Mouse (Mus musculus) midbrain, postnatal 0 days (tissue): Measurements from ENCODE around the gene Rundc3a. TPM values are rescaled to one million over a fixed set of nuclear protein-coding genes. Genes with fewer than 3 reads are reported as not detected.

Experiments
- ATAC-seq: fragments of 200-750 bp; cut with Nextera tagmentation; 2 replicates; pipeline ENCODE4 v1.8.0; 2017; ENCODE audit warnings: moderate number of reproducible peaks, mild to moderate bottlenecking, moderate TSS enrichment, moderate library complexity; ENCODE audit not compliant: low FRiP score
- DNase-seq: peaks from one replicate; pipeline ENCODE4 v3.0.0-alpha.2; 2015; ENCODE audit warnings: low spot score
- H3K27ac ChIP-seq: fragments of 300-500 bp; sonication (generic); 2 replicates; pipeline ENCODE4 v1.5.1; 2014; ENCODE audit warnings: low read depth, mild to moderate bottlenecking, low read length, mixed read lengths
- H3K27me3 ChIP-seq: fragments of 300-500 bp; sonication (generic); 2 replicates; pipeline ENCODE4 v1.6.1; 2014; ENCODE audit warnings: low read length, control low read depth, mixed read lengths; ENCODE audit not compliant: insufficient read depth
- H3K36me3 ChIP-seq: fragments of 300-500 bp; sonication (generic); 2 replicates; pipeline ENCODE4 v1.6.1; 2014; ENCODE audit warnings: low read length, control low read depth, mixed read lengths; ENCODE audit not compliant: insufficient read depth
- H3K4me1 ChIP-seq: fragments of 300-500 bp; sonication (generic); 2 replicates; pipeline ENCODE4 v1.6.1; 2014; ENCODE audit warnings: mild to moderate bottlenecking, control low read depth, antibody characterized with exemption, low read length, mixed read lengths; ENCODE audit not compliant: insufficient read depth
- H3K4me2 ChIP-seq: fragments of 300-500 bp; sonication (generic); 2 replicates; pipeline ENCODE4 v1.6.1; 2014; ENCODE audit warnings: low read depth, mild to moderate bottlenecking, low read length, mixed read lengths; ENCODE audit not compliant: poor library complexity, severe bottlenecking
- H3K4me3 ChIP-seq: fragments of 300-500 bp; sonication (generic); 2 replicates; pipeline ENCODE4 v1.5.1; 2014; ENCODE audit warnings: low read depth, mild to moderate bottlenecking, low read length, moderate library complexity
- H3K9ac ChIP-seq: fragments of 300-500 bp; sonication (generic); replicated peaks from 2 replicates; pipeline ENCODE4 v1.6.1; 2014; ENCODE audit warnings: mild to moderate bottlenecking, low read length, moderate library complexity, mixed read lengths; ENCODE audit not compliant: poor library complexity, severe bottlenecking
- H3K9me3 ChIP-seq: fragments of 300-500 bp; sonication (generic); 2 replicates; pipeline ENCODE4 v1.6.1; 2016; ENCODE audit warnings: low read length, control low read depth
- CTCF ChIP-seq: IDR thresholded peaks from 2 replicates; pipeline ENCODE4 v1.5.1; 2016; ENCODE audit warnings: antibody characterized with exemption, mild to moderate bottlenecking
- WGBS: fragments of 180-500 bp; shearing (Covaris S2); extraction: QIAGEN DNeasy Blood & Tissue Kit; methylation state at CpG from one replicate; pipeline ENCODE4 v1.1.7; 2014; 5-methylcytosine and 5-hydroxymethylcytosine counted together
- polyA plus RNA-seq: library from polyadenylated mRNA; unstranded; fragments of >200 nt; fragmentation: Nextera tagmentation; extraction: Ambion mirVana; gene quantifications from 2 replicates; pipeline ENCODE4 v1.2.1, GENCODE M21; 2015
- total RNA-seq: library from RNA; depleted of rRNA; stranded (reverse); fragments of >200 nt; gene quantifications from 2 replicates; pipeline ENCODE4 v1.2.3, GENCODE M21; 2014

The Rundc3a gene
- total and polyA plus RNA-seq, 2 experiments from 2014 or later = 133 to 397 TPM

DNA sequence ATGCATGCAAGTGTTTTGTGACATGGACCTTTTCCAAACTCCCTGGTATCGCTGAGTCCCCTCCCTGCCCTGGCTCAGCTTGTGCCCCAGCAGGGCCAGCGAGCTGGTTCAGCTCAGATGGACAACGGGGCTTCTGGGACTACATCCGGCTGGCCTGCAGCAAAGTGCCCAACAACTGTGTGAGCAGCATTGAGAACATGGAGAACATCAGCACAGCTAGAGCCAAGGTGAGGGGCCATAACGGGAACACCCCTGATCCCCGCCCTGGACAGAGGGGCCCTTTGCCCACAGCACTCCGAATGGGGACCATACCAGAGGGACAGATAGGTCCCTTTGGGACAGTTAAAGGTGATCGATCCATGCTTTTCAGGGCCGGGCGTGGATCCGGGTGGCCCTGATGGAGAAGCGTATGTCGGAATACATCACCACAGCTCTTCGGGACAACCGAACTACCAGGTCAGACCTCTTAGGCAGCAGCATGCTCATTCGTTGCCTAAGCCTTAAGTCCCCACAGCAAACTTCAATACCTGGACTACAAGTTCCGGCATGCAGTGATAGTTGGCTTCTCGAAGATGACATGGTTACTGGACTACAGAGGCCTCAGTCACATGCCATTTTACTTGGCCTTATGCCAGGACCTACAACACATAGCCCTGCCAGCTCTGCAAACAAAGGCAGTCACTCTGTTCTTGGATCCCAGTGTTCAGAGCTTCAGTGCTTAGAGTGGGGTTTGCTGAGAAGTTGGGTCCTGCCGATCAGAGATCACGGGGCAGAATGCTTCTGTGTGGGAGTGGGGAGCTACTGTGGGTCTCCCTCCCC is 5.0 kb downstream of the Rundc3a start:
- no peak for TF ChIP-seq CTCF
- no peaks in the 10 kb centered on the region for H3K9me3 ChIP-seq
- H3K27ac ChIP-seq = no peak overlapping the region
- peaks cover 40% of the 10 kb centered on the region for H3K36me3 ChIP-seq
- no peaks in the 10 kb centered on the region for H3K27me3 ChIP-seq
- H3K4me1 ChIP-seq = peaks cover 23% of the 10 kb centered on the region
- no peak overlapping the region for H3K4me2 ChIP-seq
- DNase-seq (peak; percentile 82), ATAC-seq (no peak)
- H3K4me3 ChIP-seq = no peak overlapping the region
- no peak overlapping the region for H3K9ac ChIP-seq
- 76% methylated on average over 20 of the region's 20 CpGs for WGBS

DNA sequence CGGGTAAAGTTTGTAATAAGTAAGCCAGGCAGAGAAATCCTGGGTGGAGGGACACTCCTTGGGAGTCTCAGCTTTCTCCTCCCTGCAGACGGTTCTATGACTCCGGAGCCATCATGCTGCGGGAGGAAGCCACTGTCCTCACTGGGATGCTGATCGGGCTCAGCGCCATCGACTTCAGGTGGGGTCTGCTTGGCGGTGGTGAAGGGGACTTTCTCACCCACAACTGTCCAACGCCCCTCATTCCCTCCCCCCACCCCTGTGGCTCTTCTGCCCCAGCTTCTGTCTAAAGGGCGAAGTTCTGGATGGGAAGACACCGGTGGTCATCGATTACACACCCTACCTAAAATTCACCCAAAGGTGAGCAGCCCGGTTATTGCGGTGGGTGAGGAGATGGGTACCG is 5.9 kb downstream of the Rundc3a start:
- peaks cover 23% of the 10 kb centered on the region for H3K4me1 ChIP-seq
- no peak overlapping the region for H3K4me3 ChIP-seq
- 28% methylated on average over 15 of the region's 15 CpGs for WGBS
- H3K9ac ChIP-seq = no peak overlapping the region
- H3K27me3 ChIP-seq = no peaks in the 10 kb centered on the region
- no peak overlapping the region for H3K4me2 ChIP-seq
- peaks cover 48% of the 10 kb centered on the region for H3K36me3 ChIP-seq
- no peak overlapping the region for H3K27ac ChIP-seq
- no peaks in the 10 kb centered on the region for H3K9me3 ChIP-seq
- no peak for DNase-seq
- ATAC-seq = no peak
- no peak for TF ChIP-seq CTCF

DNA sequence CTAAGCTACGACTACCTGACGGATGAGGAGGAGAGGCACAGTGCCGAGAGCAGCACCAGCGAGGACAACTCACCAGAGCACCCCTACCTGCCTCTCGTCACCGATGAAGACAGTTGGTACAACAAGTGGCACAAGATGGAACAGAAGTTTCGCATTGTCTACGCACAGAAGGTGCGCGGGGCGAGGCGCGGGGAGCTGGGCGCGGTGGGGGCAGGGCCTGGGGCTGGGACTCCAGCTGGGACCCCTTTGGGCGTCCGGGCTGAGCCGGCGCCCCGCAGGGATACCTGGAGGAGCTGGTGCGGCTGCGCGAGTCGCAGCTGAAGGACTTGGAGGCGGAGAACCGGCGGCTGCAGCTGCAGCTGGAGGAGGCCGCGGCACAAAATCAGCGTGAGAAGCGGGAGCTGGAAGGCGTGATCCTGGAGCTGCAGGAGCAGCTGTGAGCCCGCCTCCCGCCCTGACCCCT is 6.4 kb downstream of the Rundc3a start:
- no peak for TF ChIP-seq CTCF
- Histone ChIP-seq H3K4me1 (peaks cover 19% of the 10 kb centered on the region), H3K4me2 (no peak overlapping the region), H3K9ac (no peak overlapping the region), H3K27ac (no peak overlapping the region), H3K9me3 (no peaks in the 10 kb centered on the region), H3K36me3 (peaks cover 52% of the 10 kb centered on the region), H3K4me3 (no peak overlapping the region), H3K27me3 (no peaks in the 10 kb centered on the region)
- DNase-seq (no peak), ATAC-seq (no peak)
- WGBS = 9% methylated on average over 34 of the region's 34 CpGs

DNA sequence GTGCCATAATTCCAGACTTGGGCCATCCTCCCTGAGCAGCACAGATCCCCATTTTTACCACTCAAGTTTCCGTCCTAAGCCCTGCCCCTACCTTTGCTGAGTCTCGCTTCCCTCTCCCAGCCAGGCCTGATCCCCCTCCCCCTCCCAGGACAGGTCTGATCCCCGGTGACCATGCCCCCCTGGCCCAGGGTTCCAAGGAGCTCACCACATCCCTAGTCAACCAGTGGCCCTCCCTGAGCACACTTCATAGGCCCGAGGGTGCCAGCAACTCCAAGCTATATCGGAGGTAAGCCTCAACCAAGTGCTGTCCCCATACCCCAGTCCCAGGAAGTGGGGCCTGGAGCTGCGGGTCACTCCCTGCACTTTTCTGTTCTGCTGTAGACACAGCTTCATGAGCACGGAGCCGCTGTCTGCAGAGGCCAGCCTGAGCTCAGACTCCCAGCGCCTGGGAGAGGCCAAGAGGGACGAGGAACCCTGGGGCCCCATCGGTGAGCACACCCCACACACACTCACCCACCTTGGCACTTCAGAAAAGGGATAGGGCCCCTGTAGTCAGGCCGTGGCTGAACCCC is 7.4 kb downstream of the Rundc3a start:
- no peaks in the 10 kb centered on the region for H3K9me3 ChIP-seq
- ATAC-seq = no peak
- H3K4me2 ChIP-seq = no peak overlapping the region
- TF ChIP-seq CTCF = no peak
- H3K36me3 ChIP-seq = peaks cover 56% of the 10 kb centered on the region
- WGBS = 44% methylated on average over 12 of the region's 12 CpGs
- no peak overlapping the region for H3K4me3 ChIP-seq
- H3K9ac ChIP-seq = no peak overlapping the region
- no peak overlapping the region for H3K27ac ChIP-seq
- DNase-seq = no peak
- peaks cover 15% of the 10 kb centered on the region for H3K4me1 ChIP-seq
- H3K27me3 ChIP-seq = no peaks in the 10 kb centered on the region

DNA sequence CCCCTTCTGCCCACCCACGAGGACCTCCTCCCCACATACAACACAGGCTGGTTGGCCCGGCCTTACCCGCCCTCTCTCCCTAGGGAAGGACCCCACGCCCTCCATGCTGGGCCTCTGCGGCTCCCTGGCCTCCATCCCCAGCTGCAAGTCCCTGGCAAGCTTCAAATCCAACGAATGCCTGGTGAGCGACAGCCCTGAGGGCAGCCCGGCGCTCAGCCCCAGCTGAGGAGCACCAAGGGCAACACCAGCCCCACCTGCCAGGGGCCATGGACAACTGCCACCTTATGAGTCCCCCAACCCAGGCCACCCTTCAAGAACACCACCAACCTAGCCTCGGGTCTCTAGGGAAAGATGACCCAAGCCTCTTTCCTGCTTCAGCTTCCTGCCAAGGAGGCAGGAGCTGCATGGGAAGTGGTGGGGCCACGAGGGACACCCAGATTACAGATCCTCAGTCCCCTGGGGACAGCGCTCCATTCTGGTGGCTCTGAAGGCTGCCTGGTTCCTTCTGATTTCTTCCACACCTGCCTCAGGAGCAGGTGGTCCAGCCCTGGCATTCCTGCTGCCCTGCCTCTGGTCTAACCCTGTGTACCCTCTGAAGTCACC is 8.8 kb downstream of the Rundc3a start:
- 54% methylated on average over 12 of the region's 12 CpGs for WGBS

DNA sequence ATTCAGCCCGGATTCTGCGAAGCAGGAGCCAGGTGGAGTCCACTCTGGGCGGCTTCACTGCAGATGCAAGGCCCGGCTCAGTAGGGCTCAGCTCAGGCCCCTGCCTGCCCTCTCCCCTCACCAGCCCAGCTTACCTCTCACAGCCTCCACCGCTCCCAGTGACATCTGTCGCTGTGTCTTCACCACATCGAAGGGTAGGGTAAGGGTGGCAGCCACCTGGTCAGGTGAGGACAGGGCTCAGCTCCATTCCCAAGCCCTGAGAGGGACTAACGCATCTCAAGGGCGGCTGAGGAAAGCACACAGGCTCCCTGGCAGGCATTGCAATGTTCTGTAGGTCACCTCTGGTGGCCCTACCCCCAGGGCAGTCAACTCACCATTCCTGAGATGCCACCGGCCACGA is 10.5 kb downstream of the Rundc3a start:
- DNase-seq = no peak
- WGBS = 94% methylated on average over 11 of the region's 11 CpGs
- H3K36me3 ChIP-seq = peaks cover 52% of the 10 kb centered on the region

More for the DNA sequence above, 8.8 kb downstream of the Rundc3a start:
- Histone ChIP-seq H3K9me3 (no peaks in the 10 kb centered on the region), H3K4me1 (peaks cover 9% of the 10 kb centered on the region; the same call in 1 of the 2 replicates), H3K9ac (no peak overlapping the region), H3K27me3 (no peaks in the 10 kb centered on the region), H3K4me3 (no peak overlapping the region), H3K27ac (no peak overlapping the region), H3K4me2 (no peak overlapping the region), H3K36me3 (peaks cover 56% of the 10 kb centered on the region)
- DNase-seq = no peak
- TF ChIP-seq CTCF = no peak
- ATAC-seq = no peak

More for the DNA sequence above, 10.5 kb downstream of the Rundc3a start:
- Histone ChIP-seq H3K27me3 (no peaks in the 10 kb centered on the region), H3K4me1 (peaks cover 9% of the 10 kb centered on the region; the same call in 1 of the 2 replicates), H3K4me2 (no peak overlapping the region), H3K9ac (no peak overlapping the region), H3K9me3 (no peaks in the 10 kb centered on the region), H3K27ac (no peak overlapping the region), H3K4me3 (no peak overlapping the region)
- no peak for ATAC-seq
- no peak for TF ChIP-seq CTCF
